Mouse (Mus musculus) G1E-ER4 (cell line): ENCODE results near the gene Ncaph2. TPM values are rescaled to one million over a fixed set of nuclear protein-coding genes. Genes with fewer than 3 reads are reported as not detected.
A peak's percentile ranks its signal among the peaks of the same experiment; 100 is the strongest.

Experiments used
- GATA1 ChIP-seq: IDR thresholded peaks from one replicate; pipeline ENCODE4 v1.8.0; 2012; ENCODE audit warnings: low read length, inconsistent platforms
- polyA plus RNA-seq: library from polyadenylated mRNA; stranded (reverse); fragments of >175 nt; gene quantifications from 2 replicates; pipeline ENCODE4 v1.2.3, GENCODE M21; 2012

The Ncaph2 gene
- polyA plus RNA-seq = 87.9 and 95.5 TPM in 2 replicates

DNA sequence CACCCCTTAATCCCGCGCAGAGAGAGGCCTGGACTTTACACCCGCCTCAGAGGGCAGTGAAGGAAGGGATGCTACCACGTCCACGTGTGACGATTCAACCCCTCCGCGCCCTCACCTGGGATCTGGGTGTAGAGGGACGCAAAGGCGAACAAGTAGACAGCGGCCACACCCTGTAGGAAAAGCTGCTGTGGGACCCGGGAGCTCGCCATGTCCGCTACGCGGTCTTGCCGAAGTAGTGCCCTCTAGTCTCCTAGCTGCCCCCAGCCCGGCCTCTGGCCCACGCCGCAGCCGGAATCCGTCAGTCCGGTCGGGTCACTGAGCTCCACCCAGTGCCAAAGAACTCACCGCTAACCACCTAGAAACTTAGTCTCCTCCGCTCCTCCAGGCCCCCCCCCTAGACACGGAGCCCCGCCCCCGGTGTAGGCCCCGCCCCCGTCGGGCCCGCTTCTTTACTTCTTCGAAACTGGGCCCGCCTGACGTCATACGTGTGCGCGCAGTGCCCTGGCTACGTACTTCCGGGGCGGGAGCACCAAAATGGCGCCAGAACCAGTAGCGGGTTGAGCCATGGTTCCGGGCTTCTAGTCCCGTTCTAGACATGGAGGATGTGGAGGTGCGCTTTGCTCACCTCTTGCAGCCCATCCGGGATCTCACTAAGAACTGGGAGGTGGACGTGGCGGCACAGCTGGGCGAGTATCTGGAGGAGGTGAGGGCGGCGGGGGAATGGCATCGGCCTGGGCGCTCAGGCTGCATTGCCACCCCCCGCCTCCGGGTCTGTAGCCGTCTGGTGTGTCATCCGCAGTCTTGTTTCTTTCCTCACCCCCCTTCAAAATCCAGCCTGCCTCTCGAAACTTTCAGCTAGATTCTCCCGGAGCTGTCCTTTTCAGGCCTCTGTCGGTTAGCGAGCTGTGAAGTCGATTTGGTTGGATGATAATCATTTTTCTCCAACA lies at the start of gene Ncaph2, which contains the start of gene Lmf2:
TSS of gene Ncaph2 (plus strand) at position 479 of the 947 bp plus-strand sequence.
TSS of gene Lmf2 (minus strand) at position 419 of the 947 bp plus-strand sequence.
- TF ChIP-seq GATA1 = no peak

DNA sequence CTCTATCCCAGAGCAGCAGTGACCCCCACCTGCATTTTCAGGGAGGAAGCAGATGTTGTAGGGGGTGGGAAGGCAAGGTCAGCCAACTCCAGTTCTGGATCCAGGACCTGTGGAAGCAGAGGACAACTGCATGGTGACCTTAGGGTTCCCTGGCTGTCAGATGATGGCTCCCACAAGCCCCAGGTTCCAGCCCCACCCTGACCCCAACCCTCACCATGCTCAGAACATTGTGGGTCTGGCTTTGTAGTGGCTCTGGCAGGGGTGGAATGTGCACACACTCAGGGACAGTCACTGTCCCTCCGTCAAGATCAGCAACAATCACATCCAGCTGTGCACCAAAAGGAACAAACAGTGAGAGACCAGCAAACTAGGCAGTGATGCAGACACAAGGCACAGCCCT lies 49.6 kb upstream of the Ncaph2 start:
- no peak for TF ChIP-seq GATA1

DNA sequence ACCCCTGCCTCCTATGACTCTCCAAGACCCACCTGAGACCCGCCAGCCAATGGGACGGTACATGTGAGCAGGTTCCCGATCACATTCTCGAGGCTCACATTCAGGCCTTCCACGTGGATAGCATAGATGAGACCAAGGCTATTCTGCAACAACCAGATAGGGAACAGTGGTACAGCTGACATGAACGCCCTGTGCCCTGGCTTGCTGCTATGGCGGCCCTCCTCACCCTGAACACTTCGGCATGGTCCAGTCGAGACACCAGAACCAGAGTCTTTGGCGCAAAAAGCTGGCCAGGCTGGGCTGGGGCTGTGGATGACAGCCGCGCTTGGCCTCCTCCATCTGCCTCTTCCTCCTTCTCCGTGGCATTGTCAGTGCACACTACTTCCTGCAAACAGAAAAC lies 48.1 kb upstream of the Ncaph2 start:
- no peak for TF ChIP-seq GATA1

DNA sequence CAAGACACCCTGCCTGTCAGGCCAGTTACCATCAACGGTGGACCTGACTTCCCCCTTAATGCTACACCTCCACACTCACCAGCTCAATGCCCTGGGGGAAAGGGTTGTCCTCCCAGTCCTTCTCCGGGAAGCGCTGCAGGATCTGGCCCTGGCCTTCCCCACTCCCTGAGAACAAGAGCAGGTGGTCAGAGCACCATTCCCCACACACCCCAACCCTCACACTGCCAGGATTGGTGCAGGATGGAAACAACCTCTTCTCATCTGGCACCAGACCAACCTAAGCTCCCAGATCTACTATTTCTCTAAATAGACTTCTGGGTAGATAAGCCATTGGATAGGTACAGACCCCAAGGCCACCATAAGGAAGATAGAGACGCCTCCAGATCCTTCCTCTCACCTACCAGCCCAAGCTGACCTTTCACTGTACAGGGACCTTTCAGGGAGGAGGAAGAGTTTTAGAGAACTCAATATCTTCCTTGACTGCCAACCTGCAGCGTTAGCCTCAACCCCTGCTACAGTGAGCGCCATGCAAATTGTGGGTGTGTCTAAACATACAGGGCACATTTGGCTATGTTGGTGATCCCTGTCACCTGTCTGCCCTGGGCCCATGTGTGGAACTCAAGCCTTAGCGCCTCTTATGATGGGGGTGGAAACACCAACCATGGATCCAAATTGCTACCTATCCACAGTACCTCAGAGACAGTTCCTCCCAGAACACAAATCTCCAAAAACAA lies 46.9 kb upstream of the Ncaph2 start:
- TF ChIP-seq GATA1 = no peak

DNA sequence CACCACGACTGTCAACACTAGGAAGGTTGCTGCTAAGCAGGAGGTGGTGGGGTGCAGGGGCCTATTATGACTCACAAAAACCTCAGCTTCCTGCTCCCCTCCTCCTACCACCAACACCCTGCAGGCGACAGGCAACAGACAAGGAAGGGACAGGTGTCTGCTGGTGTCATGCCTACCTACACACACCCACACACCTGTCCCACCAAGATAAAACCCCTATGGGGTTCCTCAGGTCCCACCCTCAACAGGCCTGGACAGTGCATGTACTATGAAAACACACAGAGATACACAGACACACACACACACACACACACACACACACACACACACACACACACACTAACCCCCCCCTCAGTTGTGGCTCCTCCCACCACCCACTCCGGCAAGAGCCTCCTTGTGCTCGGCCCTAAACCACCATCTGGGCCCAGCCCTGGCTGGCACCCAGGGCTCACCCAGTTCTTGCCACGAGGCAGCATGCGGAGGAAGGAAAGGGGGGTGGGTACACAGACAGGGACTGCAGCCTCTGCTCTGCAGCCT lies 45.5 kb upstream of the Ncaph2 start:
- TF ChIP-seq GATA1 = no peak

DNA sequence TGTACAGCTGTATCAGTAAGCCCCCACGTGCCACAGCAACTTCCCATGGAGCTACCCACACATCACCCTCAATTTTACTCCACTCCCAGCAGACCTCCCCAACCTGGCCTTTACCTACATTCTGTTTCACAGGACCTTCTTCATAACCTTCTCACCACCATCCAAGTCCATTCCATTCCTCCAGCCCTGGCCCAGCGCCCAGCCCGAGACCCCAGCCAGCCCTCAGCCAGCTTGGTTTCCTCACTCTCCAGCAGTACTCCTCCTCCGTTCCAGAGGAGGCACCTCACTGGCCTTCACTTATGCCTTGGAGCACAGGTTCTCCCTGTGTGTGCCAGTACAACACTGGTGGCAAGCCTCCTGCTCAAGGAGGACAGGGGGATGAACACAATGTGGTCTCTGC lies 42.2 kb upstream of the Ncaph2 start:
- no peak for TF ChIP-seq GATA1

DNA sequence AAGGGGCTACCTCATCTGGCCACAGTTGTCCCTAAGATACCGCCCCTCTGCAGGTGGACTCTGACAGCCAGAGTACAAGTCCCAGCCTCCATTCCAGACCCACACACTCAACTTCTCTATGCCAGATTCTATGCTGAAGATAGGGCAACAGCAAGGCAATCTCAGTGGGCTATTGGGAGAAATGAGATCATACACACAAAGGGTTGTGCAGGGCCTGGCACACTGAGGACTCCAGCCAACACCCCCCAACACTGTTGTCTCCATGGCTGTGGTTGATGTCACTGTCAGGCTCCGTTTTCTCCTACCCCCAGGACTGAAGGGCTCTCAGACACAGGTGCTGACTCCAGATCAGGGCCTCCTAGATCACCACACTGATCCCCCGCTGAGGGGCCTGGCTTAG lies 41.4 kb upstream of the Ncaph2 start:
- TF ChIP-seq GATA1 = no peak

DNA sequence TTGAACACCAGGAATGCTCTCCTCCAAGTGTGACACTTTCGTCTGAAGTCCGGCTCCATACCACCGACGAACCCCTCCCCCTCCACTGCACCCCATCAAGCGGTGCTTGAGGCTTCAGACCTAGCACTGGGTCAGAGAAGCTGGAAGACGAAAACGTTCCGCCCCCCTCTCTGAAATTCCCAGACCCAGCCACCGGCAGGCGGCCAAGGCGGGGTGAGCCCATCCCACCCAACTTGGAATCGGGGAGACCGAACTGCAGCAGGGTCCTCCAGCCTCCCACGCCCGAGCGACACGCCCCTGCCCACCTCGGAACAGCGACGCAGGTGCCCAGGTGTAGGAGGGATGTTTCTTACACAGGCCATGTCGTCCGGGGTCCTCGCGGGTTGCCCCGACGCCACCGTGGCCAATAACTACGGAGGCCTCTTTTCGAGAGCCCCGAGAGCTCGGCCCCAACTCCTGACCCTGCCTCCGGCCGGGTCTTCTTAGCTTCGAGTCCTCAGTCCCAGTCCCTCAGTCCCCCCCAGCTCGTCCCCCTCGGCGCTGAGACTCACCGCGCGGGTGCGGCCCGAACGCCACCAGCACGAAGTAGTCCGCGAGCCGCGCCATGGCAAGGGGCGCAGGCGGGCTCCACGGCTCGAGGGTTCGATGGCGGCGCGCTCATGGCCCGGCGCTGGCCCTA lies 40.9 kb upstream of the Ncaph2 start:
- no peak for TF ChIP-seq GATA1

DNA sequence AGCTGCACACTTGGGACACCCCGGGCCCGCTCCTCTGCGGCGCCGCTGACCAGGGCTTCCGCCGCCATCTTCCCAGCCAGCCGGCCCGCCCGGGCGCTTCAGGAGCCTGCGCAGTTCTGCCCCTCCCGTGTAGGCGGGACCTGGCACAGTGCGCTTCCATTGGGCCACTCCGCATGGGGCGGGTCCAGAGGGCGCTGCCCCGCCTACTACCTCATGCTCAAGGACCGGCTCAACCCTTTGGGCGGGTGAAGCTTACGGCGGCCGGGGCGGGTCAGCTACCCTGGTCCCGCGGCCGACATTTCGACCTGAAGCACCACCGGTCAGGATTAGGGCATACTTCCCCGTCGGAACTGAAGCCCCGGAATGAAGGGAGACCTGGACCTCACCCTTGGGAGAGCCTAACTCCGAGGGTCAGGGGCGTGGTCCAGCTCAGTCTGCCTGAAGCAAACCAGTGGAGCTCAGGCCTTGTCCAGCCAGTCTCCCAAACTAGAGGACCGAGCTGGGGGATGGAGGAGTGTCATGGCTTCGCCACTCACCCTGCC lies 40.3 kb upstream of the Ncaph2 start, which contains the start of gene Sbf1:
TSS of gene Sbf1 (minus strand) at position 122 of the 542 bp plus-strand sequence.
- no peak for TF ChIP-seq GATA1

DNA sequence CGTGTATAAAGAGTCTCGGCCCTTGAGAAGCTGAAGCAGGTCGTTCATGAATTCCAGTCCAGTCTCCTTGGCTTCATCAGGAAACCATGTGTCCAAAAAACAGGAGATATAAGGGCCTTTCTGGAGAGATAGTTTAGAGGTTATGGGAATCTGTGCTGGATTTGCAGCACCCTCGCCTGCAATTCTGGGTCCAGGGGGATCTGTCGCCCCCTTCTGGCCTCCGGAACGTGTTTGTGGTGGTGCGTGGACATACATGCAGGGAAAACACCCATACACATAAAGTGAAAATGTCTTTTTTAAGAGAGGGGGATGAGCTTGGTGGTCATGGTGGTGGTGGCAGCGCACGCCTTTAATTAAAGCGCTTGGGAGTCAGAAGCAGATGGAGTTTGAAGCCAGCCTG lies 39.4 kb upstream of the Ncaph2 start:
- TF ChIP-seq GATA1 = no peak

DNA sequence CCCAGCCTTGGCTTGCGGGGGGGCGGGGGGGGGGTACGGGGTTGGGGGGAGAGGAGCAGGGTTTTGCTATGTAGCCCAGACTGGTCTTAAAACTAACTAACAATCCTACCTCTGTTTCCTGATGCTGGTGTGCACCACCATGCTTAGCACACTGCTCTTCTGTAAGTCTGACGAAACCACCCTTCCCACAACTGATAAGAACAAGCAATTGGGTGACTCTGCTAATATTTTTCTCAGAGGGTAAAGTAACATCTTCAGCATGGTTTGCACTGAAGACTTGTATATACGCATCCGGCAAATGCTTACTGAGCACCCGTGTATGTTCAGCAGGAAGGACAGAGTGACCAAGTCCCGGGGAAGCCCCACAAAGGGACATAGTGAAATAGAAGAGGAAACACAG lies 34.3 kb upstream of the Ncaph2 start:
- peak; percentile 24 for TF ChIP-seq GATA1

DNA sequence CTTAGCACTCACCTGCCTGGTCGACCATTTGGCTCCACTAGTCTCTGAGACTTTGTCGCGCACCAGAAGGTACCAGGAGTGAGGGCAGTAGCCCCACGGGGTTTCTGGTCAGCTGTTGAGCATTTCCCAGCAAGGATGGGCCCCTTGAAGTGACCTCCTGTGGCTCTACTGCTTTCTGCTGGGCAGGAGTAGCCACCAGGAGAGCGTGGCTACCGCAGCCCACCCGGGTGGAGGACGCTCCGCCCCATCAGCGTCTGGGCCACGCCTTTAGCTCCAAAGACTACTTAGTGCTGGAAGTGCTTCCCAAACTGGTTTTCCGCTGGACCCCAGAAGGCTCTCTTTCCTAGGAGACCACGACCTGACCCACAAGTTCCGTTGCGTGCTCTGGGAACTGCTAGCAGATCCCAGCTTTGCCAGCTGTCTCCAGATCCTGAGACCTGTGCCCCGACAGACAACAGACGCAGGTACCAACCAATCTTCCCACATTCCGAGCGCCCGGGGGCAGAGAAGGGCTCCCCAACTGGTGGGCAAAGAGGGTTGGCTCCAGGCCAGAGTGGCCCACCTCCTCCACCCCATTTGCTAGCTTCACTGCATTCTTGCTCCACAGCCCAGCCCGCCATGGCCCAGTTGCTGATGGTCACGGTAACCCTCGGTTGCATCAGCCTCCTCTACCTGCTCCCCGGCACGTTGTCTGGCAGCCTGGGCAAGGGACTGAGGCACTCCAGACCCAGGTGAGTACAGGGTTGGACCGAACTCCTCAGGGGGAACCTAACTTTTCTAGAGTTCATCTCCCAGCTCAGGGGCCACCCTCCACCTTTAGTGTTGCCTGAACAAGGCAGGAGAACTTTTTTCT lies 32.6 kb upstream of the Ncaph2 start, which contains the start of gene Adm2:
TSS of gene Adm2 (plus strand) at position 51 of the 853 bp plus-strand sequence.
- no peak for TF ChIP-seq GATA1

DNA sequence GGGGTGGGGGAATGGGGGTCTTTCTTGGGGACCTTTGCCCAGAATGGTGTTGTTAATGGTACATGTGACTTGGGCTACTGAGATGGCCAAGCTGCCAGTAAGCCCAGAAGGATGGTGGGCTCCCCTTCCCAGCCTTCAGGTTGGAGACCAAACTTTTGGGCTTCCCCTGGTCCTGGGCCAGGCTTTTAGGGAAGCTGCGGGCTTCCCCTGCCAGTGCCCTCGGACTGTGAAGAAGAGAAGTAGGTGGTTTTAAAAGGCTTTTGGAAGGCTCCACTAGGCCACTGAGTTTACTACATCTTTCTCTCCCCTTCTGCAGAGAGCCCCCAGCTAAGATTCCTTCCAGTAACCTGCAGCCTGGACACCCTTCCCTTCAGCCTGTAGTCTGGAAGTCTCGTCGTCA lies 31.9 kb upstream of the Ncaph2 start:
- no peak for TF ChIP-seq GATA1

DNA sequence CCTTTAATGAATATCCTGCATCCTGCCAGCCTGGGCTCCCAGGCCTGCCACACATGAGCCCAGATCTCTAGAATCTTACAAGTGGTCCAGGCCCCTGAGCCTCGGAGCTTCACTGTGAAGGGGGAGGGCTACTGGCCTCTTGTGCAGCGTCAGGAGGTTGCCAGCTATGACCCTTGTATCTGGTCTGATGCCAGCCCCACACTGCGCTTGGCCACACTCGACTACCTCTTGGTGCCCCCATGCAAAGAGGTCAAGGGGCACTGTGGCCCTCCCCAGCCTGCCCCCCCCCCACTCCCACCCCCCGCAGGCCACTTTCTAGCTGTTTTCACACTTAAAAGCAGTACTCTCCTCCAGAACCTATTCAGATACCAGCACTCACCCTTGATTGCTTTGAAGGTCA lies 29.1 kb upstream of the Ncaph2 start:
- TF ChIP-seq GATA1 = no peak
